Mouse (Mus musculus): ENCODE measurements around the gene Fhdc1.

The Fhdc1 gene

DNA sequence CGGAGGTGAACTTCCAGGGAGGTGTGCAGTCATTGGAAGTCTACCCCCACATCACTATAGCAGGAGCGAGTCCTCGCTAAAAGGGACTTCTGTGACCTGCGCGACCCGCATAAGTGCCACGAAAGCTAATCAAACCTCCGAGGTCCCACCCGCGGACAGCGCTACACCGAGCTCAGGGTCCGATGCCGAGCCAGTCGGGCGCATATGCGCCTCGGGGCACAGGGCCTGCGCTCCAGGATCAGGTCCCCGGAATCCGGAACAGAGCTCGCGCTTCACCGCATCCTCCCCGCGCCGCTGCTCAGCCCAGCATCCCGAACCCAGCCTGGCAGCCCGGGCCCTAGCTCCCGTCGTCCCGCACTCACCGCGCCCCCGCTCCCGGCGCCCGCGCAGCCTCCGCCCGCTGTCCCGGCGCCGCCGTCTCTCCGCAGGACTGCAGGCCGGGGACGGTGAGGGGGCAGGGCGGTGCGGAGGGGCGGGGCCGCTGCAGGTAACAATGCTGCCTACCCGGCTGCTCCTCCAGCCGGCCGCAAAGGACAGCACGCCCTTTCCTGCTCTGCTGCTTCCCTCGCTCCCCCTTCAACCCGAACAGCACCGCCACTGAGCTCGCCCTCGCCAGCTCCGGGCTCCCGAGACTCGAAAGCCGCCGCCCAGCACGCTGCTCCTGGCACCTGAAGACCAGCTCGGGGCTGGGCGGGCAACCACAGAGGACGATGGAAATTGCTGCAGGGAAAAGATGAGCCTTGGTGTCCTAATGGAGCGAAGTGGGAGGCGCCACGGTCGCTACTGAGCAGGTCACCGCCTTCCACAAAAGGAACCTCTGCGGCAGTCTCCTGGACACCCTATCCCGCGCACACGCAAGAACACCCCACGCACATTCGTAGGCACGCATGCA is at the start of gene Fhdc1:
TSS of gene Fhdc1 (minus strand) at position 424 of the 892 bp plus-strand sequence.
- DNase-seq (ENCODE audit: extremely low spot score, low read depth, low spot score): no peak

DNA sequence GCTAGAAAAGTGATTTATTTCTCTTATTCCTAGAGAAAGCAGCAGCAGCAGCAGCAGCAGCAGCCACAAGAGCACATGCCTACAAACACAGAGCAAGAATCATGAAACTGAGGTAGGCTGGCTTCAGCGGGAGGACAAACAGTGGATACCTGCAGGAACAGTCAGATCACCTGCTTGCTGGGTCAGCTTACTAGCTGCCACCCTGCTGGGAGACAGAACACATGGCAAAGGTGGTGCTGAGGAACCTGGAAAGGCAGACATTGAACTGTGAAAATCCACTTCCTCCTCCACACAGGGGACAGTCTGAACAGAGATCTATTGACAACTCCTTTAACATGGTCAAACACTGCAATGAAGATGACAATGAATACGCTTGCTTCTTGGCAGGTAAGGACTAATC is 48.8 kb upstream of the Fhdc1 start:
- no peak for DNase-seq (ENCODE audit: extremely low spot score, low read depth, low spot score)

DNA sequence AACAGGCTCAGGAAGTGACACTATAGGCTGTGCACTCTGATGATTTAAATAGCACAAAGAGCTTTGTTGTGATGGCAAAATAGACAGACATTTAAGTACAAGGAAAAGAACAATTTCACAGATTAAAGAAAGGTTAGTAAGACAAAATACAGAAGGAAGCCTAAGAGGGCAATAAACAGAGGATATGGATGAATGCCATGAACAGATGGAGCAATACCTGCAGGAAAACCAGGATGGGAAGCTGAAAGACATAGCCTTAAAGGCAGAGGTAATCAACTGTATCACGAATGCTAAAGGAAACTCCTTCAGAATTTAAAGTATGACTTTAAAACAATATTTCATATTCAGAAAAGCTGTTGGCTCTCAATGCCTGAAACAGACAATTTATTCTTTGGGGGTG is 44.7 kb upstream of the Fhdc1 start:
- no peak for DNase-seq (ENCODE audit: extremely low spot score, low read depth, low spot score)

GRCm38 (mm10) chr3:84516163-84516562 is 35.9 kb upstream of the Fhdc1 start:
- DNase-seq (ENCODE audit: extremely low spot score, low read depth, low spot score): no peak

DNA sequence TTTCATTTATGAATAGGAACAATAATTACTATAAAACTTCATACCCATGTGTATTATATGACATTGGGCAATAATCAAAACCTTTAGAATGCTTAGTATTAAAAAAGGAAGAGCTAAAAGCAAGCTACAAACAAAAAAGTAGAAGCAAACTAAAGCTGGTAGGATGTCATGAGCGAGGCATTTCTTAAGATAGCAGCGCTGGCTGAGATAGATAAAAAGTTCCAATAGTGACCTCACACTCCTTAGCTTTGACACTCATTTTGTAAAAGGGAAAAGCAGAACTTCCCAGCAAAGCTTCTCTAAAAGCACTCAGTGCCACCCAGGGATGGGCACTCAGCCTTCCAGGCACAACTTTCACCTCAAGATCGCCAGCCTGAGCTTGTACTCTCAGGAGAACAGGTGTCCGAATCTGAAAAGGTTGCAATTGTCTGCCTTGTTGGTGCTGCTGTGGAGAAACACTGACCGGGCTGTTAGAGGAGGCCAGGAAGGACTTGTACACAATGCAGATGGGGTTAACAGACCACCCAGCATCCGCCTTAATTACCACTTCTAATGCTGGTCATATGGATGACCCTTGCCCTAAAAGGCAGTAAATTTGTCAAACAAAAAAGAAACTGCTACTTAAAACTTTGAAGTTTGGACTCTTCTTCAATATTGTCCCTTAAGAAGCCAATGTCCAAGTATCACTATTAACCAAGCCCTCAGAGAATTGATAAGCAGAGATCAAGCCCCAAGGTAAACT is 32.7 kb upstream of the Fhdc1 start:
- peak; percentile 10 for DNase-seq (ENCODE audit: extremely low spot score, low read depth, low spot score)

- no peak for DNase-seq (ENCODE audit: extremely low spot score, low read depth, low spot score)
These were observed 25.0 kb upstream of the Fhdc1 start for GRCm38 (mm10) chr3:84505193-84505592.

GRCm38 (mm10) chr3:84504291-84504690 is 24.1 kb upstream of the Fhdc1 start:
- DNase-seq (ENCODE audit: extremely low spot score, low read depth, low spot score): no peak

DNA sequence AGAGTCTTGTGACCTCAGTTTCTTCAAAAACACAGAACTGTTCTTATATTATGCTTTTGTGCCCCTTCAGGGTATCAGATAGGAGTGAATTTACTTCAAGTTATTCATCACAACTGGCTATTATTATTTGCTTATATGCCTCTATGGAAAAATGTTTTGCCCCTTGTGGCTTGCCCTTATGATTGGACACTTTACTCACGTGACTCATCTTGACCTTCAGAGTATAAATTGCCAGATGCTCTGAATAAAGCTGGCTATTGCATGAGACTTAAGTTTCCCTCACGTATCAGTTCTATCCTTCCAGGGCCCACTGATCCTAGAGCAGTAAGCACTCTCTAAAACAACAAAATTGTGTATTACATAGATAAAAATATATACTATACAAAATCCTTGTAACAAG is 21.9 kb upstream of the Fhdc1 start:
- DNase-seq (ENCODE audit: extremely low spot score, low read depth, low spot score): no peak

GRCm38 (mm10) chr3:84500491-84500890 is 20.3 kb upstream of the Fhdc1 start:
- DNase-seq (ENCODE audit: extremely low spot score, low read depth, low spot score): no peak

GRCm38 (mm10) chr3:84497718-84498117 is 17.5 kb upstream of the Fhdc1 start:
- no peak for DNase-seq (ENCODE audit: extremely low spot score, low read depth, low spot score)

GRCm38 (mm10) chr3:84492657-84493056 is 12.4 kb upstream of the Fhdc1 start:
- DNase-seq (ENCODE audit: extremely low spot score, low read depth, low spot score): no peak

DNA sequence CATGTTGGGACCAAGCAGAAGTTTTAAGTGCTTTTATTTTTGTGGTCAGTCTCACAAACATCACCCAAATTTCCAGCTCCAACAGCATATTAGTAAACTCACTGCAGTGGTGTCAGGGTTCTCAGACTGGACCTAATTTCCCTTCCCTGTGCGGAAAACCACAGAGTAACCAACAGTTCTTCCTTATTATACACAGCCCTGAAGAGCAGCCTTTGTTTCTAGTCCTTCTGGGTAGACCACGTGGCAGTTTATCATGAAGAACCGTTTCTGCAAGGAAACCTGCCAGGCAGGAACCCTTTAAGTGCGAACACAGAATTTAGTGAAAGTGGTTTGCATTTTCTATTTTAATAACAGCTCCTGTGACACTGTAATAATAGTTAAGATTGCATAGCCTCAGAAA is 11.9 kb upstream of the Fhdc1 start:
- DNase-seq (ENCODE audit: extremely low spot score, low read depth, low spot score): no peak

DNA sequence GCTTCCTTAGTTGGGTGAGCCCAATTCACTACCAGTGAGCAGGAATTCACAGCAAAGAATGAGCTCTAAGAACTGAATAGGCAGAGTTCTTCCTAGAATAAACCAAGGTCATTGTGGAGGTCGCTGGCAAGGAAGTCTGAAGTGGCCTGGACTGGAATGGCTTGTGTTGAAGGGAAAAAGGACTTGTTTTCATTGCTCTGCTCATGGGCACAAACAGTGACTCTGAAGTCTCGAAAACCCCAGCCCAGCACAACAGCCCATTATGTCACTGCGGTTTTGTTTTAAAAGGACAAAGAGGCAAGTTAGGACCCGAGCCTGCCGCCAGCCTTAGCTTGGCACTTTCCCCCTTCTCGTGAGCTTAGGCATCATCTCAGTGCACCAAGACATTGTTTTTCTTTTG is 8.5 kb upstream of the Fhdc1 start:
- no peak for DNase-seq (ENCODE audit: extremely low spot score, low read depth, low spot score)

DNA sequence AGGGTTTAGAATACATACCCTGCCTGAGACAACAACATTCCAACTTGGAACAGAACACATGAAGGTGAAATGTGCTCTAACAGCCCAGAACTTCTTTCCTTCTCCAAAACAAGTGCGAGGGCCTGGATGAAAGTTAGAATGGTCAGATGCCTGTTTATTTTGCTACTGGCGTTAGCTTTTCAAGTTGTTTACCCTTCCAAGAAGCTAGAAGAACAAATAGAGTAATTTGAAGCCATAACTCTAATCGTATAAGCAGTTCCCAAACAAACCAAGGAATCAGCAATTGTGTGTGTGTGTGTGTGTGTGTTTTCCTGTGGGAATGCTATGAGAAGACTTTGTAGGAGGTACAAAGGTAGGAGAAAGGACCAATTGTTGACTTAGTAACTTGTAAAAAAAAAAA is 4.7 kb upstream of the Fhdc1 start:
- no peak for DNase-seq (ENCODE audit: extremely low spot score, low read depth, low spot score)

GRCm38 (mm10) chr3:84484333-84484732 is 4.1 kb upstream of the Fhdc1 start:
- DNase-seq (ENCODE audit: extremely low spot score, low read depth, low spot score): no peak

- no peak for DNase-seq (ENCODE audit: extremely low spot score, low read depth, low spot score)
These were observed 1.9 kb upstream of the Fhdc1 start for GRCm38 (mm10) chr3:84482121-84482520.

- no peak for DNase-seq (ENCODE audit: extremely low spot score, low read depth, low spot score)
These were observed 875 bp upstream of the Fhdc1 start for GRCm38 (mm10) chr3:84481104-84481503.

DNA sequence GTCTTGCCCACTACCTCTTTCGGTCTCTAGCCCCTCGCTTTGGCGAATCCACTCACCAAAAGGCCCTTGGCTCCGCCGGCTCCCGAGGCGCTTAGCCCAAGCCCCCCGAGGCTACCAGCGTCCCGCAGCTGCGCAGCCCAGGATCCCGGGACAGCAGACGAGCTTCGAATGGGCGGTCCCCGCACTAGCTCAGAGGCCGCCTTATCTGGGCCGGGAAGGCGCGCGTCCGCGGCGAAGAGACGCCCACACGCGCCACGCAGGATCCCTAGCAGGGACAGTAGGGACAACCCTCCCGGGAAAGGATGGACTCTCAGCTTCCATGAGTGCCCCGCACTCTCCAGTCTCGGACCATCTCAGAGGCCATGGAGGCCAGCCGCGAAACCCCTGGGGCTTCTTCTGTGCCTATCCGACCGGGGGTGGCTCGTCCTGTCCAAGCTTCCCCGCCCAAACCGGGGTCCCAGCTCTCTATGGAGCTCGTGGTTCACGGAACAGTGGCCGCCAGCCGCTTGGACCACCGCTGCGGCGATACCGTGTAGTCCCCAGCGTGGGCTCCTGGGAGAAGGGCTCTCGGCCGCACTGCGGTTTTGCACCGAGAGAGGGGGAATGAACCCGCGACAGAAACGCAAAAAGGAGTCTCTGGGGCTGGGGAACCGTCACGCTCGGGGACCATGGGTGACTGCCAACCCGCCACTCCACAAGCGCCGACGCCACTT is 780 bp downstream of the Fhdc1 start:
- DNase-seq (ENCODE audit: extremely low spot score, low read depth, low spot score): no peak

DNA sequence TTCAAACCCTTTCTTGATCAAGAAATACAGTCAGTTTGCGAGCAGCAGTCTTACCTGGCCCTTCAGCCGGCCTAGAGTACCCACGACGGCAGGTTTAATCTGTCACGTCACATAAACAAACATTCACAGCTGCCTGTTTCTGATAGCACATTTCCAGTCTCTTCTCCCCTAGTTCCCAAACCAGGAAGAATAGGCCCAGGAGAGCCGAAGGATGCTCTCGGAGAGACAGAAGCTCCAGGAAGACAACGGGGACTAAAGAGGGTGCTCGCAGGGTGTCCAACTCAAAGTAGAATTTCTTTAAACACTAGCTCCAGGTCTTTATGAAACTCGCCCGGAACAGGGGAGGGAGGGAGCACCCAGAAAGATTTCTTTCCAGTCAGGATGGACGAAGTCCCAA is 1.3 kb downstream of the Fhdc1 start:
- DNase-seq (ENCODE audit: extremely low spot score, low read depth, low spot score): no peak

GRCm38 (mm10) chr3:84478195-84478594 is 2.0 kb downstream of the Fhdc1 start:
- no peak for DNase-seq (ENCODE audit: extremely low spot score, low read depth, low spot score)

- DNase-seq (ENCODE audit: extremely low spot score, low read depth, low spot score): no peak
These were observed 2.7 kb downstream of the Fhdc1 start for GRCm38 (mm10) chr3:84477498-84477897.

Data from hindlimb bud, embryonic 11.5 days (tissue).